Mouse (Mus musculus): ENCODE measurements around the gene Zfp39. TPM values are rescaled to one million over a fixed set of nuclear protein-coding genes. Genes with fewer than 3 reads are reported as not detected.

Zfp39 gene
- total RNA-seq (2021): 10 to 100 TPM in 1 of 2 experiments, 1 to 10 TPM in 1; 9.9 to 10.1 TPM
- long read RNA-seq, transcript Zfp39-201 (5 exons, 3,890 nt): major isoform, 7 of 9 reads
- long read RNA-seq, partial matches to known transcripts: 0 of 9 reads
- long read RNA-seq, other reads (novel, unspliced or antisense): 2 of 9 reads

GRCm38 (mm10) chr11:58903511-58904409, at the start of gene Zfp39:
Zfp39 (minus strand) TSS chr11:58904225.
- DNase-seq (ENCODE audit: low spot score in 2 of 2): peak; percentile 98

- DNase-seq (ENCODE audit: low spot score in 2 of 2): peak; percentile 42 to 49
Measured at GRCm38 (mm10) chr11:58953351-58954169, 49.5 kb upstream of the Zfp39 start.

GRCm38 (mm10) chr11:58951210-58951609, 47.2 kb upstream of the Zfp39 start:
- no peak for DNase-seq (ENCODE audit: low spot score in 2 of 2)

GRCm38 (mm10) chr11:58949480-58950431, 45.7 kb upstream of the Zfp39 start:
- peak; percentile 46 to 64 for DNase-seq (ENCODE audit: low spot score in 2 of 2)

GRCm38 (mm10) chr11:58948542-58949479, 44.8 kb upstream of the Zfp39 start, which contains the start of gene Hist3h2ba:
Hist3h2ba (plus strand) TSS chr11:58948920.
- peak; percentile 72 to 78 for DNase-seq (ENCODE audit: low spot score in 2 of 2)

GRCm38 (mm10) chr11:58947798-58948528, 43.9 kb upstream of the Zfp39 start:
- peak; percentile 48 to 64 for DNase-seq (ENCODE audit: low spot score in 2 of 2)

- DNase-seq (ENCODE audit: low spot score in 2 of 2): no peak
Measured at GRCm38 (mm10) chr11:58947306-58947705, 43.3 kb upstream of the Zfp39 start.

GRCm38 (mm10) chr11:58944136-58944535, 40.1 kb upstream of the Zfp39 start:
- DNase-seq (ENCODE audit: low spot score in 2 of 2): no peak

GRCm38 (mm10) chr11:58939088-58939439, 35.0 kb upstream of the Zfp39 start:
- DNase-seq (ENCODE audit: low spot score in 2 of 2): no peak

GRCm38 (mm10) chr11:58938322-58939087, 34.5 kb upstream of the Zfp39 start, which contains the start of gene Rnf187:
Rnf187 (minus strand) TSS chr11:58938916.
- peak; percentile 85 to 92 for DNase-seq (ENCODE audit: low spot score in 2 of 2)

- no peak for DNase-seq (ENCODE audit: low spot score in 2 of 2)
Measured at GRCm38 (mm10) chr11:58937909-58938308, 33.9 kb upstream of the Zfp39 start.

- DNase-seq (ENCODE audit: low spot score in 2 of 2): no peak
Measured at GRCm38 (mm10) chr11:58931576-58931975, 27.6 kb upstream of the Zfp39 start.

- DNase-seq (ENCODE audit: low spot score in 2 of 2): no peak
Measured at GRCm38 (mm10) chr11:58930254-58930653, 26.2 kb upstream of the Zfp39 start.

- no peak for DNase-seq (ENCODE audit: low spot score in 2 of 2)
Measured at GRCm38 (mm10) chr11:58929641-58930040, 25.6 kb upstream of the Zfp39 start.

GRCm38 (mm10) chr11:58929055-58929454, 25.0 kb upstream of the Zfp39 start:
- no peak for DNase-seq (ENCODE audit: low spot score in 2 of 2)

GRCm38 (mm10) chr11:58927790-58928651, 24.0 kb upstream of the Zfp39 start:
- peak; percentile 62 to 70 for DNase-seq (ENCODE audit: low spot score in 2 of 2)

GRCm38 (mm10) chr11:58927053-58927452, 23.0 kb upstream of the Zfp39 start:
- DNase-seq (ENCODE audit: low spot score in 2 of 2): no peak
